Comparison of ENCODE assay signal across 8 mouse cellular contexts in the genomic region with DNA sequence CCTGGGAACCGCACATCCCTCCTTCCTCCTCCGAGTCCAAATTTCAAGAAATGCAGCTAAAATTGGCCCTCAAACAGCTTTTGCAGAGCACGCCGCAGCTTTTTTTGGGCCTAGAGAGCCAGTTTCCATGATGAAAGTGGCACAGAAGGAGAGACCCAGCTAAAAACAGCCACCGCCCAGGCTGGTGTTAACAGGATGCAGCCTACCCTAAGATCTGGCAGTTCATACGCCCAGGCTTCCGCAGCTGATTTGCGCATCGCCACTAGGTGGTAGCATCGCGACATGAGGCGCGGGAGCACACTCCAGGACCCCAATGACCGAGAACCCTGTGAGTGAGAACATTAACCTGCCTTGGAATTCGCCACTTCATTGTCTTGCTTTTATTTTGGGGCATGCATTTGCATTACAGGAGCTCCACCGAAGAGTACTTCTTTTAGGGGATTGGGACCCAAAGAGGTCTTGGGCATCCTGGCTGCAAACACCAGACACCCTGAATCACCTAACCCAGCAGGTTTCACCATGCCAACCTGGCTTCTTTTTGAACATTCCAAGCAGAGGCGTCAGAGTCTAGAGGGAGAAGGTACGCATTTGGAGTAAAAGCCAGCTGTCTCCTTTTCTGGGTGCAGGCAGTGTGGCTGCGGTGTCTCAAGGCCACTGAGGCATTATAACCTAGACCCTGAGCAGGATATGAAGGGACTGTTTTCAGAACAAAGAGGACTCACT.
DNase-seq lines count a peak whose midpoint lies in the region; ATAC-seq and TF ChIP-seq lines count a peak whose summit lies in the region.

No protein-coding gene starts in this region.

- H3K4me3 ChIP-seq in bone marrow, adult 2 months (replicated peaks; ENCODE audit: control insufficient read depth, low read depth, low read length) = no peak overlapping the region
- no peak overlapping the region for H3K4me3 ChIP-seq in embryonic facial prominence, embryonic 14.5 days (ENCODE audit: low read depth, low read length)
- no peak overlapping the region for H3K4me3 ChIP-seq in heart, embryonic 10.5 days
- H3K4me3 ChIP-seq in kidney, embryonic 14.5 days (ENCODE audit: low read length) = no peak overlapping the region
- no peak overlapping the region for H3K4me3 ChIP-seq in limb, embryonic 14.5 days (replicated peaks; ENCODE audit: low read length)
- H3K4me3 ChIP-seq in neural tube, embryonic 12.5 days = no peak overlapping the region

- 19% methylated on average over 19 of the region's 19 CpGs for WGBS in bone marrow, adult 2 months
- WGBS in embryonic facial prominence, embryonic 14.5 days = 18% methylated on average over 19 of the region's 19 CpGs
- WGBS in heart, embryonic 10.5 days = 22% methylated on average over 19 of the region's 19 CpGs
- 18% methylated on average over 19 of the region's 19 CpGs for WGBS in kidney, embryonic 14.5 days
- 17% methylated on average over 19 of the region's 19 CpGs for WGBS in limb, embryonic 14.5 days
- WGBS in neural tube, embryonic 12.5 days = 24% methylated on average over 19 of the region's 19 CpGs

- H3K4me2 ChIP-seq in embryonic facial prominence, embryonic 14.5 days (ENCODE audit: low read depth, low read length) = no peak overlapping the region
- H3K4me2 ChIP-seq in kidney, embryonic 14.5 days (replicated peaks; ENCODE audit: low read depth, low read length) = no peak overlapping the region
- no peak overlapping the region for H3K4me2 ChIP-seq in limb, embryonic 14.5 days (replicated peaks; ENCODE audit: low read depth, low read length, severe bottlenecking)
- no peak overlapping the region for H3K4me2 ChIP-seq in neural tube, embryonic 12.5 days (replicated peaks)

- DNase-seq in A20 (ENCODE audit: low read depth, low spot score) = peak; percentile 63
- DNase-seq in embryonic facial prominence, embryonic 14.5 days (ENCODE audit: low spot score) = peak; percentile 86
- peak; percentile 83 for DNase-seq in heart, embryonic 10.5 days (ENCODE audit: low spot score)
- peak; percentile 80 for DNase-seq in limb, embryonic 14.5 days (ENCODE audit: low spot score)
- peak; percentile 5 to 17 for DNase-seq in thymus, adult 18-20 months

- no peaks in the 10 kb centered on the region for H3K9me3 ChIP-seq in embryonic facial prominence, embryonic 14.5 days (ENCODE audit: control insufficient read depth, low read length)
- no peaks in the 10 kb centered on the region for H3K9me3 ChIP-seq in heart, embryonic 10.5 days
- H3K9me3 ChIP-seq in kidney, embryonic 14.5 days (ENCODE audit: control insufficient read depth, low read length) = no peaks in the 10 kb centered on the region
- no peaks in the 10 kb centered on the region for H3K9me3 ChIP-seq in limb, embryonic 14.5 days (ENCODE audit: control insufficient read depth, low read length)
- no peaks in the 10 kb centered on the region for H3K9me3 ChIP-seq in neural tube, embryonic 12.5 days

- H3K4me1 ChIP-seq in bone marrow, adult 2 months (ENCODE audit: control insufficient read depth, insufficient read depth, low read length) = no peaks in the 10 kb centered on the region
- no peaks in the 10 kb centered on the region for H3K4me1 ChIP-seq in embryonic facial prominence, embryonic 14.5 days (ENCODE audit: control insufficient read depth, insufficient read depth, low read length)
- H3K4me1 ChIP-seq in heart, embryonic 10.5 days = 0 out of 2 replicates have a peak, but pooled peaks cover 4% of the 10 kb centered on the region
- H3K4me1 ChIP-seq in kidney, embryonic 14.5 days (ENCODE audit: control insufficient read depth, insufficient read depth, low read length) = no peaks in the 10 kb centered on the region
- H3K4me1 ChIP-seq in limb, embryonic 14.5 days (ENCODE audit: control insufficient read depth, insufficient read depth, low read length) = no peaks in the 10 kb centered on the region
- no peaks in the 10 kb centered on the region for H3K4me1 ChIP-seq in neural tube, embryonic 12.5 days

- no peak for TF ChIP-seq POLR2A in bone marrow, adult 2 months (IDR thresholded peaks at IDR 0.05; ENCODE audit: borderline replicate concordance, control insufficient read depth, low read depth, low read length)
- TF ChIP-seq POLR2A in limb, embryonic 14.5 days (IDR thresholded peaks at IDR 0.05; ENCODE audit: borderline replicate concordance, extremely low read depth, insufficient read depth, insufficient read length) = no peak

- peak; percentile 51; the same call in 1 of the 2 replicates for TF ChIP-seq CTCF in bone marrow, adult 2 months (IDR thresholded peaks at IDR 0.05; ENCODE audit: control insufficient read depth, insufficient read depth, low read length)

- ATAC-seq in embryonic facial prominence, embryonic 14.5 days (ENCODE audit: low read depth) = peak; percentile 89
- ATAC-seq in kidney, embryonic 14.5 days (ENCODE audit: low FRiP score, low TSS enrichment) = peak; percentile 94
- peak; percentile 83; the same call in 1 of the 2 replicates for ATAC-seq in limb, embryonic 14.5 days (ENCODE audit: low FRiP score, low read depth)
- ATAC-seq in neural tube, embryonic 12.5 days (ENCODE audit: low FRiP score, low read depth) = peak; percentile 76; the same call in 1 of the 2 replicates

- H3K36me3 ChIP-seq in embryonic facial prominence, embryonic 14.5 days (ENCODE audit: control insufficient read depth, insufficient read depth, low read length) = no peaks in the 10 kb centered on the region
- H3K36me3 ChIP-seq in heart, embryonic 10.5 days = no peaks in the 10 kb centered on the region
- H3K36me3 ChIP-seq in kidney, embryonic 14.5 days (ENCODE audit: control insufficient read depth, insufficient read depth, low read length) = no peaks in the 10 kb centered on the region
- no peaks in the 10 kb centered on the region for H3K36me3 ChIP-seq in limb, embryonic 14.5 days (ENCODE audit: control insufficient read depth, insufficient read depth, low read length)
- no peaks in the 10 kb centered on the region for H3K36me3 ChIP-seq in neural tube, embryonic 12.5 days

- no peak overlapping the region for H3K27ac ChIP-seq in bone marrow, adult 2 months (ENCODE audit: control insufficient read depth, insufficient read depth, low read depth, low read length, poor library complexity)
- H3K27ac ChIP-seq in embryonic facial prominence, embryonic 14.5 days (replicated peaks; ENCODE audit: low read depth, low read length) = no peak overlapping the region
- no peak overlapping the region for H3K27ac ChIP-seq in heart, embryonic 10.5 days
- no peak overlapping the region for H3K27ac ChIP-seq in kidney, embryonic 14.5 days (ENCODE audit: low read depth, low read length)
- no peak overlapping the region for H3K27ac ChIP-seq in limb, embryonic 14.5 days (replicated peaks; ENCODE audit: low read depth, low read length)
- no peak overlapping the region for H3K27ac ChIP-seq in neural tube, embryonic 12.5 days

- H3K27me3 ChIP-seq in embryonic facial prominence, embryonic 14.5 days (replicated peaks; ENCODE audit: control insufficient read depth, insufficient read depth, low read length) = no peaks in the 10 kb centered on the region
- 0 out of 2 replicates have a peak, but pooled peaks cover 11% of the 10 kb centered on the region for H3K27me3 ChIP-seq in heart, embryonic 10.5 days (ENCODE audit: insufficient read depth, poor library complexity, severe bottlenecking)
- H3K27me3 ChIP-seq in kidney, embryonic 14.5 days (ENCODE audit: control insufficient read depth, insufficient read depth, low read length) = 0 out of 2 replicates have a peak, but pooled peaks cover 3% of the 10 kb centered on the region
- 0 out of 2 replicates have a peak, but pooled peaks cover 3% of the 10 kb centered on the region for H3K27me3 ChIP-seq in limb, embryonic 14.5 days (ENCODE audit: control insufficient read depth, insufficient read depth, low read length)
- no peaks in the 10 kb centered on the region for H3K27me3 ChIP-seq in neural tube, embryonic 12.5 days (replicated peaks)

- H3K9ac ChIP-seq in embryonic facial prominence, embryonic 14.5 days (ENCODE audit: low read depth, low read length) = no peak overlapping the region
- no peak overlapping the region for H3K9ac ChIP-seq in kidney, embryonic 14.5 days (ENCODE audit: low read depth, low read length)
- H3K9ac ChIP-seq in limb, embryonic 14.5 days (ENCODE audit: low read depth, low read length, severe bottlenecking) = no peak overlapping the region
- H3K9ac ChIP-seq in neural tube, embryonic 12.5 days = no peak overlapping the region

Comparison
In these comparisons a context has a peak if more than half of its experiments do, and no peak if none do; other contexts are left out.
1. DNase-seq: peak in every context shown above with its lines; median percentile 86 in embryonic facial prominence, embryonic 14.5 days; 83 in heart, embryonic 10.5 days; 80 in limb, embryonic 14.5 days; 63 in A20; 11 in thymus, adult 18-20 months.